Mouse (Mus musculus): ENCODE results near the gene Mpped2. TPM values are rescaled to one million over a fixed set of nuclear protein-coding genes. Genes with fewer than 3 reads are reported as not detected.

The Mpped2 gene
- polyA plus RNA-seq, 1 experiment from 2014 or later = 134 TPM

GRCm38 (mm10) chr2:106774251-106775196 is 81.5 kb downstream of the Mpped2 start:
- Histone ChIP-seq H3K4me1 (replicated peaks) (peaks cover 21% of the 10 kb centered on the region), H3K36me3 (peaks cover 4% of the 10 kb centered on the region; the same call in 1 of the 2 replicates), H3K9ac (replicated peaks) (no peak overlapping the region), H3K4me2 (no peak overlapping the region), H3K27me3 (no peaks in the 10 kb centered on the region), H3K9me3 (no peaks in the 10 kb centered on the region), H3K4me3 (replicated peaks) (no peak overlapping the region), H3K27ac (no peak overlapping the region; the same call in 1 of the 2 replicates)
- ATAC-seq (ENCODE audit: insufficient number of reproducible peaks, insufficient read depth, low FRiP score, low TSS enrichment, low read depth) = peak; percentile 63; the same call in 1 of the 2 replicates
- 48% methylated on average over 10 of the region's 10 CpGs for WGBS

- H3K4me3 ChIP-seq (replicated peaks) = no peak overlapping the region
- WGBS = 51% methylated on average over 2 of the region's 2 CpGs
- no peak overlapping the region for H3K4me2 ChIP-seq
- ATAC-seq (ENCODE audit: insufficient number of reproducible peaks, insufficient read depth, low FRiP score, low TSS enrichment, low read depth) = no peak
- H3K4me1 ChIP-seq (replicated peaks) = peaks cover 21% of the 10 kb centered on the region
- peaks cover 4% of the 10 kb centered on the region; the same call in 1 of the 2 replicates for H3K36me3 ChIP-seq
- H3K9ac ChIP-seq (replicated peaks) = no peak overlapping the region
- H3K27ac ChIP-seq = no peak overlapping the region
- H3K9me3 ChIP-seq = no peaks in the 10 kb centered on the region
- H3K27me3 ChIP-seq = 0 out of 2 replicates have a peak, but pooled peaks cover 3% of the 10 kb centered on the region
Observed at GRCm38 (mm10) chr2:106775994-106776393, 82.9 kb downstream of the Mpped2 start.

DNA sequence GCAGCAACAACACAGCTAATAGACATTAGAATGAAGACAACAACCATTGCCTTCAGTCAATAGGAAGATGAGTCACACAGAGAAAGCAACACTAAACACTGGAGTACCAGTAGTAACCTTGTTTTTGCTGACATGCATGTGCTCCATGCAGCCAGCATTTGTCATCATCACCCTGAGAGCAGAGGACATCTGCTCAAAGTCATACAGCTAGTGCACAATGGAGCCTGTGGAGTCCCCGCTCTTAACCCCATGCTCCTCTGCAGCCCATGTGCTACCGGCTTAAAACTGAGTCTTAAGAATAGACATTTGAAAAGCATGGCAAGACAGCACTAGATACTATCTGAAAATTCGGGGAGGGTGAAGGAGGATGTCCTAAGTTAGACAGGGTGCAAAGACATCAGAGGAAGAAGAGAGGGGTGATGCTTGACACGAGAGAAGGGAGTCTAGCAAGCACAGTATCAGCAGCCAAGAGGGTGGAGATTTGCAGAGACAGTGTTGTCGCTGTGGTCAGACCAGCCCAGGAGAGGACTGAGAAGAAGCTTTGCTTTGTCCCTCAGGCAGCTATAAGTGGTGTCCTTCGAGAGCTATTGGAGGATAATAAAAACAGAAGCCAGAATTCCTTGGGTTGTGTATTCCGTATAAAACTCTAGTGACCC is 85.9 kb downstream of the Mpped2 start:
- H3K27ac ChIP-seq = no peak overlapping the region
- no peak overlapping the region for H3K4me2 ChIP-seq
- 0 out of 2 replicates have a peak, but pooled peaks cover 3% of the 10 kb centered on the region for H3K27me3 ChIP-seq
- no peak overlapping the region for H3K4me3 ChIP-seq (replicated peaks)
- no peak for ATAC-seq (ENCODE audit: insufficient number of reproducible peaks, insufficient read depth, low FRiP score, low TSS enrichment, low read depth)
- no peak overlapping the region for H3K9ac ChIP-seq (replicated peaks)
- H3K9me3 ChIP-seq = no peaks in the 10 kb centered on the region
- H3K36me3 ChIP-seq = no peaks in the 10 kb centered on the region
- WGBS = 84% methylated on average over 7 of the region's 7 CpGs
- peaks cover 48% of the 10 kb centered on the region for H3K4me1 ChIP-seq (replicated peaks)

- Histone ChIP-seq H3K27ac (peak overlapping the region; percentile 62), H3K27me3 (0 out of 2 replicates have a peak, but pooled peaks cover 3% of the 10 kb centered on the region), H3K9me3 (no peaks in the 10 kb centered on the region), H3K4me1 (replicated peaks) (peaks cover 36% of the 10 kb centered on the region), H3K4me3 (replicated peaks) (no peak overlapping the region), H3K9ac (replicated peaks) (0 out of 2 replicates have a peak overlapping the region, but pooled peaks have one; percentile 18), H3K36me3 (0 out of 2 replicates have a peak, but pooled peaks cover 9% of the 10 kb centered on the region), H3K4me2 (0 out of 2 replicates have a peak overlapping the region, but pooled peaks have one; percentile 8)
- peak; percentile 39; the same call in 1 of the 2 replicates for ATAC-seq (ENCODE audit: insufficient number of reproducible peaks, insufficient read depth, low FRiP score, low TSS enrichment, low read depth)
- 62% methylated on average over 26 of the region's 26 CpGs for WGBS
Observed at GRCm38 (mm10) chr2:106781181-106782179, 88.4 kb downstream of the Mpped2 start.

DNA sequence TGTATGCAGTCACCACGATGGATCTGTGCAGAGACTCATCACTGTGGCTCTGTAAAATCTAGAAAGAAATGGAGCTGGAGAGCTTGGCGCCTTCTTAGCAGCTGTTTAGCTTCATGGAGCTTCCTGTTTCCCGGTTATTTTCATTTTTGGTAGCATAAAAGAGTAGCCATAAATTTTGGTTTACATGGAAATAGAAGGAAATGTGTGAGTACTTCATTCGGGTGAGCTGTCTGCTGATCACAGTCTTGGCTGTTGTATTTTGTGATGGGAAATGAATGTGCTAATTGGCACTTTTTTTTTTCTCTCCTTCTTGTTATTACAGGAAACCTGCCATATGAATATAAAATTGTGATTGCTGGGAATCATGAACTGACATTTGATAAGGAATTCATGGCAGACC is 90.2 kb downstream of the Mpped2 start:
- no peak for ATAC-seq (ENCODE audit: insufficient number of reproducible peaks, insufficient read depth, low FRiP score, low TSS enrichment, low read depth)
- Histone ChIP-seq H3K36me3 (0 out of 2 replicates have a peak, but pooled peaks cover 9% of the 10 kb centered on the region), H3K4me2 (no peak overlapping the region), H3K9ac (replicated peaks) (no peak overlapping the region), H3K4me1 (replicated peaks) (peaks cover 44% of the 10 kb centered on the region), H3K9me3 (no peaks in the 10 kb centered on the region), H3K27ac (no peak overlapping the region), H3K27me3 (0 out of 2 replicates have a peak, but pooled peaks cover 3% of the 10 kb centered on the region), H3K4me3 (replicated peaks) (no peak overlapping the region)
- 42% methylated on average over 4 of the region's 4 CpGs for WGBS

GRCm38 (mm10) chr2:106788055-106788454 is 95.0 kb downstream of the Mpped2 start:
- H3K4me2 ChIP-seq = no peak overlapping the region
- H3K27me3 ChIP-seq = no peaks in the 10 kb centered on the region
- ATAC-seq (ENCODE audit: insufficient number of reproducible peaks, insufficient read depth, low FRiP score, low TSS enrichment, low read depth) = no peak
- no peak overlapping the region for H3K27ac ChIP-seq
- H3K36me3 ChIP-seq = peaks cover 19% of the 10 kb centered on the region; the same call in 1 of the 2 replicates
- H3K9ac ChIP-seq (replicated peaks) = no peak overlapping the region
- no peak overlapping the region for H3K4me3 ChIP-seq (replicated peaks)
- peaks cover 59% of the 10 kb centered on the region for H3K4me1 ChIP-seq (replicated peaks)
- 51% methylated on average over 8 of the region's 8 CpGs for WGBS
- H3K9me3 ChIP-seq = no peaks in the 10 kb centered on the region

DNA sequence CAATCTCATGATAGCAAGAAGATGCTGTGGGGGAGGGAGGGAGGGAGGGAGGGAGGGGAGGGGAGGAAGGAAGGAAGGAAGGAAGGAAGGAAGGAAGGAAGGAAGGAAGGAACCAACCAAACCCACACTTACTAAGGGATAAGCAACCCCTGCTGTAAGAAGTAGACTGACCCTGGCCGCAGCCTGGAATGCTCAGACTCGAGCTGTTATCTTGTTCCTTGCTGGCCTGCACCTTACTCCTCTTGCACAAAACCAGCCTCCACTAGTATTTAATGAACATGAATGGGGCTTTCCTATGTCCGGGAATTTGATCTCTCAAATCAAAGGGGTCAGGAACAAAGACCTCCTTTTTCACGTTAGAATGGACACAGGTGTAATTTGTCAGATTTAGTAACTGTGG is 95.5 kb downstream of the Mpped2 start:
- WGBS = 18% methylated on average over 4 of the region's 4 CpGs
- Histone ChIP-seq H3K27ac (peak overlapping the region; percentile 78), H3K9me3 (no peaks in the 10 kb centered on the region), H3K27me3 (no peaks in the 10 kb centered on the region), H3K4me3 (replicated peaks) (no peak overlapping the region), H3K9ac (replicated peaks) (no peak overlapping the region), H3K36me3 (peaks cover 19% of the 10 kb centered on the region; the same call in 1 of the 2 replicates), H3K4me2 (no peak overlapping the region; the same call in 1 of the 2 replicates), H3K4me1 (replicated peaks) (peaks cover 55% of the 10 kb centered on the region)
- ATAC-seq (ENCODE audit: insufficient number of reproducible peaks, insufficient read depth, low FRiP score, low TSS enrichment, low read depth) = no peak

DNA sequence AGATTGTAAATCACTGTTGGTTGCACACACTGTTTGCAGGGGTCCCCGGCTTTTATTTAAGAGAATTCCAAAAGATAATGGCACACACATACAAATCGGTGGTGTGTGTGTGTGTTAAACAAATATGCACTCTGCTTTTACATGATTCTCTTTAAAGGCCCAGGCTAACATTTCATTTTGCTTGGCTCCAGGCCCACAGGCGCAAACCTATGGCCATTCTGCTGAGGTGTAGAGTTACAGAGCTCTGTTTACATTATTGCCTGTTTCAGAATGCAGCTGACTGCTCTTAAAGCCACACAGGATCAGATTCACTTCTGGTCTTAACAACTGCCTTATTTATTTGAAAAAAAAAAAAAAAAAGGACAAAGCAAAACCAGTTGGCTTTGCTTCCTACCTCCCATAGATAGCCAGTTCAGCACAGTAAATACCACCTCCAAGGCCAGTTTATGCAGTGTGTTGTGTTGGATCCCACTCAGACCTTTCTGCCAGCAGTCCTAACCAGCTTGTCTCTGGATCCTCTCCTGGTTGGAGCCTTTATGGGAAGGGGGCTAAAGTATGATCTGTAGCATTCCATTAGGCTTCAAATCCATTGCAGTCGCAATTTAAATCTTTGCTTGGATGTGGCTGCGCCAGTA is 96.7 kb downstream of the Mpped2 start:
- Histone ChIP-seq H3K4me3 (replicated peaks) (no peak overlapping the region), H3K9ac (replicated peaks) (no peak overlapping the region), H3K27me3 (no peaks in the 10 kb centered on the region), H3K4me2 (peak overlapping the region; percentile 27; the same call in 1 of the 2 replicates), H3K36me3 (peaks cover 14% of the 10 kb centered on the region; the same call in 1 of the 2 replicates), H3K9me3 (no peaks in the 10 kb centered on the region), H3K4me1 (replicated peaks) (peaks cover 51% of the 10 kb centered on the region), H3K27ac (peak overlapping the region; percentile 95)
- ATAC-seq (ENCODE audit: insufficient number of reproducible peaks, insufficient read depth, low FRiP score, low TSS enrichment, low read depth) = peak; percentile 90
- 14% methylated on average over 5 of the region's 5 CpGs for WGBS

DNA sequence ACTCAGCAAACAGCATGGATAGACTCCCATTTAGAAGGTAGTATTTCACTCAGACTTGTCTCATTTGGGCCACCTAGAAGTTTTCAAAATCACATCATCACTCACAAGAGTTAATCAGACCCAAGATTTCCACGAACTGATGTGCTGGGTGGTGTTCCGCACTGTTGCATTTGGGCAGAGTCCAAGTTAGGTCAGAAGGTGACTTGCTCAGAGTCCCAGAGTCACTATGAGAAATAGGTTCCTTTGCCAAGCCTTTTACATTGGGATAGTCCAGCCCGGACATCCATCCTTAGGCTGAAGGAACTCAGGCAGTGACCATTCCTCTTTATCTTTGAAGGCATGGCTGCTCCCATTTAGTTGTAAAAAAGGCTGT is 97.2 kb downstream of the Mpped2 start:
- H3K27me3 ChIP-seq = no peaks in the 10 kb centered on the region
- peaks cover 10% of the 10 kb centered on the region; the same call in 1 of the 2 replicates for H3K36me3 ChIP-seq
- peak overlapping the region; percentile 95 for H3K27ac ChIP-seq
- peaks cover 56% of the 10 kb centered on the region for H3K4me1 ChIP-seq (replicated peaks)
- peak overlapping the region; percentile 27; the same call in 1 of the 2 replicates for H3K4me2 ChIP-seq
- 22% methylated on average over 3 of the region's 3 CpGs for WGBS
- ATAC-seq (ENCODE audit: insufficient number of reproducible peaks, insufficient read depth, low FRiP score, low TSS enrichment, low read depth) = no peak
- H3K9ac ChIP-seq (replicated peaks) = no peak overlapping the region
- H3K9me3 ChIP-seq = no peaks in the 10 kb centered on the region
- H3K4me3 ChIP-seq (replicated peaks) = no peak overlapping the region

- no peaks in the 10 kb centered on the region for H3K9me3 ChIP-seq
- H3K4me2 ChIP-seq = peak overlapping the region; percentile 36
- peaks cover 10% of the 10 kb centered on the region; the same call in 1 of the 2 replicates for H3K36me3 ChIP-seq
- peak; percentile 83 for ATAC-seq (ENCODE audit: insufficient number of reproducible peaks, insufficient read depth, low FRiP score, low TSS enrichment, low read depth)
- H3K27me3 ChIP-seq = no peaks in the 10 kb centered on the region
- H3K4me1 ChIP-seq (replicated peaks) = peaks cover 51% of the 10 kb centered on the region
- H3K27ac ChIP-seq = peak overlapping the region; percentile 68
- WGBS = 4% methylated on average over 7 of the region's 7 CpGs
- no peak overlapping the region for H3K4me3 ChIP-seq (replicated peaks)
- H3K9ac ChIP-seq (replicated peaks) = no peak overlapping the region
Observed at GRCm38 (mm10) chr2:106796246-106796645, 103.2 kb downstream of the Mpped2 start.
